Mouse (Mus musculus): ENCODE measurements around the gene Tssk1.

Tssk1 gene

DNA sequence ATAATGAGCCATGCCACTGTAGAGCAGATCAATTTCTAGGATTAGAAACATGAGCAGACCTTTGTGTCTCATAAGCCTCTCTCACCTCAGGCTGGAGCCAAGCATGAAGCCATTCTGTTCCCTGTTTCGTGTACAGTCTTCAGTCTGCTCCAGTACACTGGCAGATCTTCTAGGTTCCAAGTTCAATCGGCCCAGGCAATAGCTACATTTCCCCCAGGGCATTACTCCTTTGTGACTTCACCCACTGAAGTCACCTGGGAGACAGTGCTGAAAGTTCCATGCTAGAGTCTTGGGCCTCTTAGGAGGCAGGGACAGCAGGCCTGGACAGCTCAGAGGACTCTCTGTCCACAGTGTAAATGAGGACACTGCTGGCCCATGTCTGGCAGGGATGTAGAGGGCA lies at the start of gene Tssk1:
TSS of gene Tssk1 (plus strand) at position 301 of the 400 bp plus-strand sequence.
- in situ Hi-C loops (cut with MboI; ENCODE audit: low sequenced_read_pairs), result no loop called here

DNA sequence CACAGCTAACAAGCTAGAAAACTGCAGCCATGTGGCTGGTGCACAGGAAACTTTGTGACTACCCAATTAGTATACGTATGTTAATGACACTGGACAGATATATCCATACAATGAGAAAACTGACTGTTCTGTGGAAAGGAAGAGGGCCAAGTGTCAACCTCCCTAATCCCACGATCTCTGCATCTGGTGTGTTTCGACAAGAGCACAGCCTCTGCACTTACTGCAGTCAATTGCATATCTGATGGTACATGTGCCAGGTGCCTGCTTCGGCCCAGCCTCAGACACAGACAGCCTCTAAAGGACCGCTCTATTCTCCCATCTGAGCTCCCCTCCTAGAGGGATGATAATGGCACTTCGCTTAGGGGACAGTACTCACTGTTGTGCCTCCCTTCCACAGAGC lies 45.6 kb upstream of the Tssk1 start:
- in situ Hi-C loops (cut with MboI; ENCODE audit: low sequenced_read_pairs), result no loop called here

DNA sequence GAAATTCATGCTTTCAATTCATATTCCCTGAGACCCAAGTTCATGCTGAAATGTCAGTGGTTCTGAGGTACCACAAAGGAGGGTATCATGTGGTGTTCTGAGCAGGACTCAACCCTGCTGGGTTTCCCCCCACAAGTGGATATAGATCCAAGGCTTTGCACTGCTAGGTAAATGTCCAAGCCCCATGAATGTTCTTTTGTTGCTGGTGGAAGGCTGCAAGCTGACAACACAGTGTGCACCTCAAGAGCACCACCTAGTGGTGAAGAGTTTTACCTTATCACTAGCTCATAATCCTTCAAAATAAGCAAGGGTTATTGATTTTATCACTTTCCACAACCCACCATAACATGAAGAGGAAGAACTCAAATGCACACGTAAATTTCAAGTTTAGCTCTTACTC lies 45.1 kb upstream of the Tssk1 start:
- in situ Hi-C loops (cut with MboI; ENCODE audit: low sequenced_read_pairs), result no loop called here

GRCm38 (mm10) chr16:17849486-17849885 lies 44.5 kb upstream of the Tssk1 start:
- in situ Hi-C loops (cut with MboI; ENCODE audit: low sequenced_read_pairs), result no loop called here

DNA sequence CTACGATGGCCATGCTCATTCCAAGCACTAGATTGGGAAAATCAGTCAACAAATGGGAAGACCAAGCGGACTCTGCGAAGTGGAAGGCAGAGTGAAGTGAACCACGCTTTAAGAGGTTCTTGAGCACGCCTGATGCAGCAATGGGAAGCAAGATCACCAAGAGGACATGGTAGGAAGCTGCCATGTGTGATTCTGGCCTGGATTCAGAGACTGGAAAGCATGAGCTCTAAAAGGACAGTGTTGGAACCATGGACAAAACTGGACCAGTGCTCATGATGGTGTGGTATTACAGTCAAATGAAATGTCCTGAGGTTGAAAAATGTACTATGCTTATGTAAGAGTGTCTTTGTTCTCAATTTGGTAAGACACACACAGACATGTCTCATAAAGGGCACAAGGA lies 42.7 kb upstream of the Tssk1 start:
- in situ Hi-C loops (cut with MboI; ENCODE audit: low sequenced_read_pairs), result no loop called here

GRCm38 (mm10) chr16:17851860-17852259 lies 42.2 kb upstream of the Tssk1 start:
- in situ Hi-C loops (cut with MboI; ENCODE audit: low sequenced_read_pairs), result no loop called here

DNA sequence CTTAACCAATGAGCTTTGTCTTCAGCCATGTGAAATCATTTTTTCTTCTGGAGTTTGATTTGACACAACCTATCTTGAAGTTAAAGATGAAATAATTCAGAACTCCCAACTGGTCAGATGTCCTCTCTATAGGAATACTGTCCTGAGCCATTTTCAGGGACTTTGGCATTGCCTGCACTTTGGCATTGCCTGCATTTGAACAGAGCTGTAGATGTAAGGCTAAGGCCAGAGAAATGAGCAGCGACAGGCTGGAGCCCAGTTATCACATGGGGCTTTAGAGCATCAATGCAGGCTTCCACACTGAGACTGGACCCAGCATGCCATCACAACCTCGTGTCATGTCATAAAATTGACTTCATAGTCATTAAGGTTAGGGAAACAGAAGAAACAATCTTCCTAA lies 40.8 kb upstream of the Tssk1 start:
- in situ Hi-C loops (cut with MboI; ENCODE audit: low sequenced_read_pairs), result no loop called here

DNA sequence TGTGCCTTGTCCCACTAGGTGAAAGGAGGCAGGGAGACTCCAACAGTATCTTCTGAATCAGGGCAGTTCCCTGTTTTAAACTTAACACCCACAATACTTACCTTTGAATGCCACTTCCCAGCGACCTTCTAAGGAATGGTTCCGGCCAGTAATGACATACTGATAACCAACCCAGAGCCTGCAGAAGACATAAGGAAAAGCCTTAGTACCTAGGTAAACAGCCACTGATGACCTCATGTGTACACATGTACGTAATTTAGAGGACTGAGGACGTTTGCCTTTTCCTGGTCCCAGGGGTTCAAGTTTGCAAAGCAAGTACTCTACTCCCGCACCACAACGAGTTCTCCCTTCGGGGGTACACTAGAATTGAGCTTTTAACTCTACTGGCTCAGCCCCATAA lies 36.9 kb upstream of the Tssk1 start:
- in situ Hi-C loops (cut with MboI; ENCODE audit: low sequenced_read_pairs), result no loop called here

DNA sequence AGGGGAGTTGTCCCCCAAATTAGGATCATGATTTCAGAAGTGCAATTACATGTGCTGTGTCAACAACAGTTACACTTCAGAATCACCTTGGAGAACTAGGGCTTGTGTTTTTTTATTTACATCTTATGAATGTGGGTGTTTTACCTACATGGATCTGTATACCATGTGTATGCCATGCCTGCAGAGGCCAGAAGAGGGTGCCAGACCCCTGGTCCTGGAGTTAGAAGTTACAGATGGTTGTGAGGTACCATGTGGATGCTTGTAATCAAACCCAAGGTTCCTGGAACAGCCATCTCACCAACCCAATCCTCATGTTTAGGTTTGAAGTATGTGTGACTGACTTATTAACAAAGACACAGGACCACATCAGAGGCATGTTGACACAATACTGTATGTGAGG lies 35.4 kb upstream of the Tssk1 start:
- in situ Hi-C loops (cut with MboI; ENCODE audit: low sequenced_read_pairs), result no loop called here

DNA sequence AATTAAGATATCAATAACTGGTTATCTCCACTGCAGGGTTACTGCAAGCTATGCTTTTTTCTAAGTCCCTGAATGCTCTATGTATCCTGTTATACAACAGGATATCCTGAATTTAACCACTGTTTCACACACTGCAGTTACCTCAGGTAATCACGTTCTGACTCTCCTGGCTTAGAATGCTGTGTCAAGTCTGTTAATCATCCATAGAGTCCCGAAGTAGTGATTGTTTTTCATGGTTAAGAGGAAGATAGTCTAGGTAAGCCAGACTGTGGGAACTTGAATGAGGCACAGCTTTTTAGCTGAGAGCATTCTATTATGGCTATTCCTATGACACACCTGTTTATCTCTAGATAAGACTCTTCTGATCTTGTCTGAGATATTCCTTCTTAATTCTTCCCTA lies 28.7 kb upstream of the Tssk1 start:
- in situ Hi-C loops (cut with MboI; ENCODE audit: low sequenced_read_pairs), result no loop called here

DNA sequence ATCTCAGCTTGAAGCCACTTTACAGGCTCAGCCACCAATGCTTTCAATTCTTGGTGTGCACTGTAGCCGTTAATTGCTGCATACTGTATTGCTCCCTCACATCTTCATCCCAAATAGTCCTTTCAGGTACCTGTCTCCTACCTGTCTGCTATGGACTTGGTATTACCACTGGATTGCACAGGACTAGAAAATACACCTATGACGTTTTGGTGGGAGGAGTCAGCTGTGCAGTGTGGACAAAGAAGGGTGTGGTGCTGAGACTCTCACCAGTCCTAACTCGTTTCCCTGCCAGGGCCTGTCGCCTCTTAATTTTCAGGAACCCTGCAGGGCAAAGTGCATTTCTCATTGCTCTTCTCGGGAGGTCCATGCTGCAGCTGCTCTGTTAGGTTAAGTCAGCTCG lies 28.3 kb upstream of the Tssk1 start:
- in situ Hi-C loops (cut with MboI; ENCODE audit: low sequenced_read_pairs), result no loop called here

DNA sequence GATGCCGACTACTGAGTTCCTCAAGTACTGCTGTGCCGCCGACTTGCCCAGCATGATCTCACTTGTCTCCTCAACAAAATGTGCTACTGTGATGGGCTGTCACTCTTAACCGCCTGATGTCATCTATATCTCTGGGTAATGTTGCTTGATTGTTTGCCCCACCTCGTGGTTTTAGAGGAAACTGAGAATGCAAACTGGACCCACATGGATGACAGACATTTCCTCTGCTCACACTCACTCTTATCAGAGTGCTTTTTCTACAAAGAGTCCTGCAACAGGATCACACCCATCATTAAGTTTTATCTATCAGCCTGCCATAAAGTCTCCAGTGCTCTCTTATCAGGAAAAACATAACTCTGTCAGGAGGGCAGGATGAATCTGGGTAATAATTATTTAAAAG lies 22.8 kb upstream of the Tssk1 start:
- in situ Hi-C loops (cut with MboI; ENCODE audit: low sequenced_read_pairs), result no loop called here

DNA sequence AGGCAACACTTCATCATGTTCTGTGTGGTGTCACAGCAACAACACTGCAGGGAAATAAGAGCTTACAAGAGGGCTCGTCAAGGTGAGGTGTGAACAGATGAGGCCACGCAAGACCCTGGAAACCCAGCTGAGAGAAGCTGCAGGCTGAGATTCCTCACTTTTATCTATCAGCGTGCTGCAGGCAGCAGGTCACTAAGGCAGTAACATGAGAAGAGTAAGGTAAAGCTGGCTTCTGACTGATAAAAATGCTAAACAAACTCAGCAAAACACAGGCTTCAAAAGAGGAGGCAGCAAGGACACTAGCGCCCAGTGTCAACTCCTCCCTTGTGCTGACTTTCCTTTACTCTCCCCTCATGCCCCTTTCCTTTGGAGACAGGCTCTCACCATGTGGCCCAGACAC lies 21.0 kb upstream of the Tssk1 start:
- in situ Hi-C loops (cut with MboI; ENCODE audit: low sequenced_read_pairs), result no loop called here

GRCm38 (mm10) chr16:17875174-17875573 lies 18.8 kb upstream of the Tssk1 start:
- in situ Hi-C loops (cut with MboI; ENCODE audit: low sequenced_read_pairs), result no loop called here

DNA sequence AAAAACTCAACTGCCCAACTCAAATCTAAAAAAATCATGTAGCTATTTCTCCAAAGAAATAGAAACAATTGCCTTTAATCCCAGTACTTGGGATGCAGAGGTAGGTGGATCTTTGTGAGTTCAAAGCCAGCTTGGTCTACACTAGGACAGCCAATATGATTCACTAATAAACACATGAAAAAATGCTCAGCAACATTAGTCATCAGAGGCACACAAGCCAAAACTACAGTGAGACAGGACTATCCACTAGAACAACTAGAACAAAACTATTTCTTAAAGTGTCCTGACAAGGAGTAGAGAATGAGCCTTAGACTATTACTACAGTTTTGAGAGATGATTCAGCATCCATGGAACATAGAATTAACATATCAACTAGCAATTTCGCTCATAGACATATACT lies 17.9 kb upstream of the Tssk1 start:
- in situ Hi-C loops (cut with MboI; ENCODE audit: low sequenced_read_pairs), result no loop called here

- in situ Hi-C loops (cut with MboI; ENCODE audit: low sequenced_read_pairs), result no loop called here
Observed at GRCm38 (mm10) chr16:17879571-17879970, 14.5 kb upstream of the Tssk1 start.

- in situ Hi-C loops (cut with MboI; ENCODE audit: low sequenced_read_pairs), result no loop called here
Observed at GRCm38 (mm10) chr16:17882196-17882595, 11.8 kb upstream of the Tssk1 start.

DNA sequence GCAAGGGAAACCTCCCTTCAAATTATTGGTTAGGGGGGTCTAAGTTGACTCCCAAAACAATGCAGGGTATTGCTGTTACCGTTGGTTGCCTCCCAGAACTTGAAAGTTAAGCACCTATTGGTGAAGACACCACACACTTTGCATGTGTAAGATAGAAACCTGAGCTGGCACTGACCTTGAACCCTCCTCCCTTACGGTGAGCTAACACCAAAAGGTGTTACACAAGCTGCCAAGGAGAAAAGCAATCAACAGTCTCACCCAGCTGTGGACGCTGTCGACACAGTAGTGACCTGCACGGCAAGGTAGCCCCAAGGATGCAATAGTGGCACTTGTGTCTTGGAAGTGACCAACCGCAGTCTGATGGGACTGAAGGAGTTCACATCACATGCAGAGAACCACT lies 9.9 kb upstream of the Tssk1 start:
- in situ Hi-C loops (cut with MboI; ENCODE audit: low sequenced_read_pairs), result no loop called here

DNA sequence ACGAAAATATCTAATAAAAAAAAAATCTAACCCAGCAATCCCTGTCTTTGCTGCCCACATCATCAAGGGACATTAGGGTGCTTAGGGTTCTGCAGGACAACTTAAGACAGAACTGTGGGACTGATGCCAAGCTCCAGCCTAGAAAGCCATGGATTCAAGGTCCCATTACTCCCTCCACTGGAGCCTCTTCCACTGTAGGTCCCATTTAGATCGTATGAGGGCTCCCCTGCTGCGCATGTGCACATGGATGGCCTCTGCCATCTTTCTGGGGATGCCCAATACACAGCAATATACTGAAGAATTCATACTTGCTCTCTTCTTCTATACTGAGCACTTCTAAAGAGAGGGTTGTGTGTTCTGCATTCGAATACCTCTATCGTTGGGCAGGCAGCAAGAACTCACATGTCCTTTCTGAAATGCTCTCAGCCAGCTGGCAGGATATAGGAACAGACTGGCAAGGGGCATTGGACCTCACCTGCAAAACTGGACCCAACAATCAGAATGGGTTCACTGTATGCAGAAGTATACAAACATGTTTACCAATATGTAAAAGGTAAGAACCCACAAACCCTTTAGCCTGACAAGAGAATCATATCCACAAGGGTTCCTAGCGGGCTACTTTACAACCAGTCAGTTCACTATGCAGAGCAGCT lies 4.2 kb upstream of the Tssk1 start:
- in situ Hi-C loops (cut with MboI; ENCODE audit: low sequenced_read_pairs), result no loop called here

- in situ Hi-C loops (cut with MboI; ENCODE audit: low sequenced_read_pairs), result no loop called here
Observed at GRCm38 (mm10) chr16:17890342-17890727, 3.7 kb upstream of the Tssk1 start.

- in situ Hi-C loops (cut with MboI; ENCODE audit: low sequenced_read_pairs), result no loop called here
Observed at GRCm38 (mm10) chr16:17890917-17891566, 3.0 kb upstream of the Tssk1 start.

- in situ Hi-C loops (cut with MboI; ENCODE audit: low sequenced_read_pairs), result no loop called here
Observed at GRCm38 (mm10) chr16:17891567-17891959, 2.5 kb upstream of the Tssk1 start, which contains the start of gene Gm20518. Gene Gm20518 (minus strand): TSS chr16:17891671.

- in situ Hi-C loops (cut with MboI; ENCODE audit: low sequenced_read_pairs), result no loop called here
Observed at GRCm38 (mm10) chr16:17892606-17893005, 1.4 kb upstream of the Tssk1 start.
